Mouse (Mus musculus) stomach, embryonic 15.5 days (tissue): ENCODE measurements around the gene Lrch4. TPM values are rescaled to one million over a fixed set of nuclear protein-coding genes. Genes with fewer than 3 reads are reported as not detected.
"Not testable (repeated sequence)": the region's sequence is repeated elsewhere in the genome, so short reads cannot be mapped to it uniquely, and the experiment has no call there.

Experiments
- ATAC-seq: fragments of 200-750 bp; cut with Nextera tagmentation; 2 replicates; pipeline ENCODE4 v1.8.0; 2017; ENCODE audit warnings: low read depth, moderate number of reproducible peaks, moderate TSS enrichment; ENCODE audit not compliant: insufficient read depth, low FRiP score
- H3K27ac ChIP-seq: fragments of 300-500 bp; sonication (generic); 2 replicates; pipeline ENCODE4 v1.5.1; 2015; ENCODE audit warnings: mild to moderate bottlenecking, inconsistent platforms
- H3K27me3 ChIP-seq: fragments of 300-500 bp; sonication (generic); replicated peaks from 2 replicates; pipeline ENCODE4 v1.6.1; 2015; ENCODE audit warnings: inconsistent platforms
- H3K36me3 ChIP-seq: fragments of 300-500 bp; sonication (generic); 2 replicates; pipeline ENCODE4 v1.6.1; 2015; ENCODE audit warnings: inconsistent platforms
- H3K4me1 ChIP-seq: fragments of 300-500 bp; sonication (generic); 2 replicates; pipeline ENCODE4 v1.6.1; 2015; ENCODE audit warnings: inconsistent platforms
- H3K4me2 ChIP-seq: fragments of 300-500 bp; sonication (generic); 2 replicates; pipeline ENCODE4 v1.6.1; 2015; ENCODE audit warnings: mild to moderate bottlenecking, inconsistent platforms
- H3K4me3 ChIP-seq: fragments of 300-500 bp; sonication (generic); replicated peaks from 2 replicates; pipeline ENCODE4 v1.5.1; 2015; ENCODE audit warnings: inconsistent platforms
- H3K9ac ChIP-seq: fragments of 300-500 bp; sonication (generic); 2 replicates; pipeline ENCODE4 v1.6.1; 2015; ENCODE audit warnings: inconsistent platforms
- H3K9me3 ChIP-seq: fragments of 300-500 bp; sonication (generic); 2 replicates; pipeline ENCODE4 v1.6.1; 2016; ENCODE audit warnings: inconsistent platforms
- WGBS: fragments of 180-500 bp; shearing (Covaris S2); methylation state at CpG from one replicate; pipeline ENCODE4 v1.1.7; 2015; 5-methylcytosine and 5-hydroxymethylcytosine counted together
- polyA plus RNA-seq: library from polyadenylated mRNA; unstranded; fragments of >200 nt; fragmentation: Nextera tagmentation; extraction: Ambion mirVana; gene quantifications from 2 replicates; pipeline ENCODE4 v1.2.1, GENCODE M21; 2015

The Lrch4 gene
- polyA plus RNA-seq, 1 experiment from 2014 or later = 36.0 TPM

- 93% methylated on average over 2 of the region's 2 CpGs for WGBS
- peaks cover 38% of the 10 kb centered on the region for H3K4me1 ChIP-seq
These were observed 14.0 kb upstream of the Lrch4 start for GRCm38 (mm10) chr5:137614921-137615320.

DNA sequence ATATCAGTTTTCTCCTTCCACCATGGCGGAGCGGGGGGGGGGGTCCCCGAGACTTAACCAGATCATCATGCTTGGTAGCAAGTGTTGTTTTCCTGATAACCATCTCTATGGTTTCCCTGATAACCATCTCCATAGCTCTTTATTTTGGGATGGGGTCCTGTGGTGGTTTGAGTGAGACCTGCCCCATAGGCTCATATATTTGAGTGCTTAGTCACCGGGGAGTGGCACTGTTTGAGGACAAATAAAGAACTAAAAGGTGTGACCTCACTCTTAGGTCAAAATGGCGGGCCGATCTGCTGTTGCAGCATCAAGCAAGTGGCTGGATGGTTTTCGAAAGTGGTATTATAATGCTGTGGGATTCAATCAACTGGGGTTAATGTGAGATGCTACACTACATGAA lies 13.6 kb upstream of the Lrch4 start:
- ATAC-seq = no peak
- WGBS = 72% methylated on average over 7 of the region's 7 CpGs
- H3K36me3 ChIP-seq = no peaks in the 10 kb centered on the region

More at GRCm38 (mm10) chr5:137614921-137615320, 14.0 kb upstream of the Lrch4 start:
- not testable (repeated sequence) for H3K36me3 ChIP-seq, H3K4me3 ChIP-seq, H3K4me2 ChIP-seq, H3K27ac ChIP-seq, H3K9me3 ChIP-seq, H3K27me3 ChIP-seq, ATAC-seq, H3K9ac ChIP-seq

GRCm38 (mm10) chr5:137623937-137624530 lies 4.9 kb upstream of the Lrch4 start:
- Histone ChIP-seq H3K9me3 (no peaks in the 10 kb centered on the region), H3K4me2 (no peak overlapping the region), H3K9ac (no peak overlapping the region), H3K4me1 (peaks cover 2% of the 10 kb centered on the region; the same call in 1 of the 2 replicates), H3K27me3 (no peaks in the 10 kb centered on the region), H3K4me3 (no peak overlapping the region), H3K36me3 (no peaks in the 10 kb centered on the region), H3K27ac (no peak overlapping the region)
- 72% methylated on average over 11 of the region's 11 CpGs for WGBS
- no peak for ATAC-seq

More for the DNA sequence above, 13.6 kb upstream of the Lrch4 start:
- Histone ChIP-seq H3K4me1 (peaks cover 35% of the 10 kb centered on the region), H3K9ac (no peak overlapping the region), H3K9me3 (no peaks in the 10 kb centered on the region), H3K4me3 (no peak overlapping the region), H3K27ac (no peak overlapping the region), H3K4me2 (no peak overlapping the region), H3K27me3 (no peaks in the 10 kb centered on the region)

GRCm38 (mm10) chr5:137627991-137628390 lies 930 bp upstream of the Lrch4 start:
- peak overlapping the region; percentile 79 for H3K4me3 ChIP-seq
- peak overlapping the region; percentile 31; the same call in 1 of the 2 replicates for H3K9ac ChIP-seq
- no peaks in the 10 kb centered on the region for H3K27me3 ChIP-seq
- no peak for ATAC-seq
- peak overlapping the region; percentile 78 for H3K4me2 ChIP-seq
- H3K9me3 ChIP-seq = no peaks in the 10 kb centered on the region
- H3K27ac ChIP-seq = peak overlapping the region; percentile 93
- H3K4me1 ChIP-seq = peaks cover 31% of the 10 kb centered on the region
- 2% methylated on average over 9 of the region's 9 CpGs for WGBS
- H3K36me3 ChIP-seq = peaks cover 5% of the 10 kb centered on the region; the same call in 1 of the 2 replicates

DNA sequence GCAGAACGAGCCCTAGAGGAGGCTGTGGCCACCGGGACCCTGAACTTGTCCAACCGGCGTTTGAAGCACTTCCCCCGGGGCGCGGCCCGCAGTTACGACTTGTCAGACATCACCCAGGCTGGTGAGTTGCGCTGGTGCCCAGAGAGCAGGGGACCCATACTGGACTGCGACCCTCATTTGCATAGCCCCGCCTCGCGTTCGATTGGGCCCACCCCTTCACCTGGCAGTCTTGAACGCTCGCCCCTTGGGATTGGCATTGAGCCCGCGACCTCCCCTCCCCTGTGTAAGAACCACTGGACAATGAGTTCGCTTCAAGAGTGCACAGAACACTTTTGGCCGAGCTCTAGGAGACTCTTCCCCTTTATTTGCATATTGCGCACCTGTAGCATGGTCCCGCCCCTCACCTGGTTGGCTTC lies 393 bp downstream of the Lrch4 start:
- Histone ChIP-seq H3K36me3 (peaks cover 15% of the 10 kb centered on the region), H3K27ac (peak overlapping the region; percentile 96), H3K27me3 (no peaks in the 10 kb centered on the region), H3K4me3 (peak overlapping the region; percentile 79), H3K4me2 (peak overlapping the region; percentile 87), H3K9me3 (no peaks in the 10 kb centered on the region), H3K4me1 (peaks cover 35% of the 10 kb centered on the region), H3K9ac (peak overlapping the region; percentile 83)
- peak; percentile 20 for ATAC-seq
- under 1% methylated on average over 23 of the region's 23 CpGs for WGBS

DNA sequence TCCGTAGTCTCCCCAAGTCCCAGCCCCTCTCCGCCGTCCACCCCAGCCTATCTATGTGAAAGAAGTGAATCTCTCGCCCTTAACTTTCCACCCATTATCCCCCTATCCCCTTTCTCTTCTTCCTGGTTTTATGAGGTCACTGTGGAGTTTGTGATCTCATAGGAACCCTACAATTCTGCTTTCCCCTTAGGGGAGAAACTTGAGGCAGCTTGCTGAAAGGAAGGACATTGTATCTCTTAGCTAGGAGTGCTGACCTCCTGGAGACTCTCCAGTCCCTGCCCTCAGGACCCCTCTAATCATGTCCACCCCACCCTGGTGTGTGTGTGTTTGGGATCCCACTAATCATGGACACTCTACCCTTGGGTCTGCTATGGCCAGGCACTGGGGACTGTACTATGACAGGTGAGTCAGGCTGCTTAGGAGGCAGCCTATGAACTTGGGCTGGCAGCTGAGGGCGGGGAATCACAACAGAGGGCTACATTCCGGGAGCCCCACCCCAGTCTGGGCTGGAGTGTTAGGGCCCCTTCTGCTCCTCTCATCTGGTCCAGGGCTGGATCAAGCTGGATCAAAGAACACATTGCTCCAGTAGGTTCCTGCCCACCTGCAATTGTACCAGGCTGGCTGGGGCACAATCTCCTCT lies 1.1 kb downstream of the Lrch4 start:
- Histone ChIP-seq H3K4me2 (peak overlapping the region; percentile 87), H3K9ac (peak overlapping the region; percentile 83; the same call in 1 of the 2 replicates), H3K9me3 (no peaks in the 10 kb centered on the region), H3K27me3 (no peaks in the 10 kb centered on the region), H3K27ac (peak overlapping the region; percentile 96), H3K4me1 (peaks cover 33% of the 10 kb centered on the region), H3K4me3 (peak overlapping the region; percentile 79), H3K36me3 (peaks cover 16% of the 10 kb centered on the region)
- 10% methylated on average over 6 of the region's 6 CpGs for WGBS
- peak; percentile 11 for ATAC-seq

DNA sequence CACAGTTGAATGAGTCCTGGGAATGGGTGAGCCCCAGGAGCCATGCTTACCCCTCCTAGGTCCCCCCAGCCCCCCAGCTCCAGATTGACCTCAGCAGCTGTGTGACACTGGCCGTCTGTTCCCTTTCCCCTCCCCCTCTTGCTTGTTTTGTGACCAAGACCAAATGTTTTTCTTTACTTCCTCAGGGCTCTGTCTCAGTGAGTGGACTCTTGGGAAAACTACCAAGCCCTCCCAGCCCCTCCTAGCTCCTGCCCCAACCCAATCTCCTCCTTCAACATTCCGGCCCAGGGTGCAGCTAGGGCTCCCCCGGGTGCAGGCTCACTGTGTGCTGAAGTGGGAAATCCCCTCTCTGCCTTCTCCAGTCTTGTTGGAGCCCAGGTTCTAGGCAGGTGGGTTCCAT lies 1.7 kb downstream of the Lrch4 start:
- H3K9me3 ChIP-seq = no peaks in the 10 kb centered on the region
- peak overlapping the region; percentile 79 for H3K4me3 ChIP-seq
- H3K4me2 ChIP-seq = peak overlapping the region; percentile 87
- ATAC-seq = no peak
- WGBS = 6% methylated on average over 3 of the region's 3 CpGs
- H3K27me3 ChIP-seq = no peaks in the 10 kb centered on the region
- H3K4me1 ChIP-seq = peaks cover 33% of the 10 kb centered on the region
- peaks cover 22% of the 10 kb centered on the region for H3K36me3 ChIP-seq
- H3K9ac ChIP-seq = 0 out of 2 replicates have a peak overlapping the region, but pooled peaks have one; percentile 83
- peak overlapping the region; percentile 96 for H3K27ac ChIP-seq

DNA sequence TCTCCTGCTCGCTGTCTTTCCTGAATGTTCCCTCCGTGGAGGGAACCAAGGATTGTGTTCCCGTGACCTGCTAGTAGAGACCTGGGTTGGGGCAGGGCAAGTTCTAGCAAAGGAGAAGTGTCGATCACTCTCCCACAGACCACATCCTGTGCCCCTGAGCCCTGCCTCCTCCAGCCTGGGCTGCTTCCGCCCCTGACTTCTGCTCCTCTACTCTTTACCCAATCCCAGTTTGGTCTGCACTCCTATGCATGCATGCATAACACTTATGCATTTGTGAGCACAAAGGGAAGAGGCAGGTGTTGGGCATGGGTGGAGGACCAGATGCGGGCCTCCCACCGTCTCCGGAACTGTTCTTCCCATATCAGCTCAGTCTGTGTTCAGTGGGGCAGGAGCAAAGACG lies 2.2 kb downstream of the Lrch4 start:
- no peaks in the 10 kb centered on the region for H3K9me3 ChIP-seq
- 0 out of 2 replicates have a peak overlapping the region, but pooled peaks have one; percentile 4 for H3K9ac ChIP-seq
- no peak for ATAC-seq
- H3K36me3 ChIP-seq = peaks cover 27% of the 10 kb centered on the region
- peak overlapping the region; percentile 96 for H3K27ac ChIP-seq
- peak overlapping the region; percentile 79 for H3K4me3 ChIP-seq
- H3K4me2 ChIP-seq = peak overlapping the region; percentile 87
- WGBS = 47% methylated on average over 9 of the region's 9 CpGs
- peaks cover 33% of the 10 kb centered on the region for H3K4me1 ChIP-seq
- H3K27me3 ChIP-seq = no peaks in the 10 kb centered on the region

DNA sequence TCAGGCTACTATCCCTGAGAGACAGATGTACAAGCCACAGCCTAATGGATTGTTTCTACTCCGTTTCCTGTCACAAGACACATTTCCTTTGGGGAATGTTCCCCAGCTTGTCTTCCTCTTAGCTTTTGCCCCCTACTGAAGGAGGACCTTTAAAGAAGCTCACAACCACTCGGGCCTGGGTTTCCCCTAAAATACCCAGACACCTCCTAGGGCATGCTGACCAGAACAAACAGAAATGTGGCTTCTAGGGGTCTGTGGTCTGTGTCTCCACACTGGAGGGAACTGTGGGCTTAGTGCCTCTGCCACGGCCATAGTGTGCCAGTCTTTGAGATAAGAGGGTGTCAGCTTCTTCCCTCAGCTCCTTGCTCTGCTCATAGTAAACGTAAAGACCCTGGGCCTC lies 2.7 kb downstream of the Lrch4 start:
- no peak for ATAC-seq
- WGBS = 50% methylated on average over 4 of the region's 4 CpGs

GRCm38 (mm10) chr5:137633397-137634084 lies 4.6 kb downstream of the Lrch4 start:
- no peak overlapping the region for H3K27ac ChIP-seq
- H3K36me3 ChIP-seq = peaks cover 48% of the 10 kb centered on the region
- no peak for ATAC-seq
- no peaks in the 10 kb centered on the region for H3K9me3 ChIP-seq
- H3K4me3 ChIP-seq = no peak overlapping the region
- WGBS = 77% methylated on average over 12 of the region's 12 CpGs
- H3K27me3 ChIP-seq = no peaks in the 10 kb centered on the region
- H3K4me1 ChIP-seq = peaks cover 33% of the 10 kb centered on the region
- H3K9ac ChIP-seq = no peak overlapping the region
- no peak overlapping the region for H3K4me2 ChIP-seq

More for the DNA sequence above, 2.7 kb downstream of the Lrch4 start:
- Histone ChIP-seq H3K4me3 (peak overlapping the region; percentile 79; the same call in 1 of the 2 replicates), H3K36me3 (peaks cover 31% of the 10 kb centered on the region), H3K27ac (peak overlapping the region; percentile 96), H3K4me1 (peaks cover 33% of the 10 kb centered on the region), H3K9me3 (no peaks in the 10 kb centered on the region), H3K4me2 (peak overlapping the region; percentile 87), H3K27me3 (no peaks in the 10 kb centered on the region), H3K9ac (no peak overlapping the region)

DNA sequence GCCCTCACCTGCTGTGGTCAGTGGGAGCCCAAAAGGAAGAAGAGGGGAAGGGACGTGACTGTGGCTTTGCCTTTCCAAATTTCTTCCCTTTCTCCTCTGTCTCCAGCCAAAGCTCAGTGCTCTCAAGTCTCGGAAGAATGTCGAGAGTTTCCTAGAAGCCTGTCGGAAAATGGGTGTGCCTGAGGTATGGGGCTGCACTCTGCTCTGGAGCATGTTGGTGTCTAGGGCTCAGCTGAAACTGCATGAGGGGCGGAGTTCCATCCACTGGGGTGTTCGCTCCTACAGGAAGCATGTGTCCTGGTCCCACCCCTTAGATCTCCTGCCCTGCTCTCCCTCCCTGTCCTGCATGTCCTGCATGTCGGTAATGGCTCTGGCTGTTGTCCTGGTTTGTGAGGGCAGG lies 10.6 kb downstream of the Lrch4 start:
- no peak for ATAC-seq
- no peak overlapping the region for H3K27ac ChIP-seq
- H3K9me3 ChIP-seq = no peaks in the 10 kb centered on the region
- peaks cover 69% of the 10 kb centered on the region for H3K36me3 ChIP-seq
- H3K4me2 ChIP-seq = no peak overlapping the region
- WGBS = 74% methylated on average over 7 of the region's 7 CpGs
- H3K4me1 ChIP-seq = no peaks in the 10 kb centered on the region
- H3K4me3 ChIP-seq = no peak overlapping the region
- H3K27me3 ChIP-seq = 0 out of 2 replicates have a peak, but pooled peaks cover 10% of the 10 kb centered on the region
- H3K9ac ChIP-seq = no peak overlapping the region

- Histone ChIP-seq H3K4me3 (no peak within 1 kb of the TSS), H3K4me2 (no peak within 1 kb of the TSS), H3K4me1 (peaks cover 9% of the 10 kb centered on the region; the same call in 1 of the 2 replicates), H3K9me3 (no peaks in the 10 kb centered on the region), H3K27me3 (peaks cover 23% of the 10 kb centered on the region), H3K36me3 (peaks cover 59% of the 10 kb centered on the region), H3K9ac (no peak within 1 kb of the TSS), H3K27ac (no peak within 1 kb of the TSS)
- ATAC-seq = no peak
- 85% methylated on average over 19 of the region's 19 CpGs for WGBS
These were observed 12.1 kb downstream of the Lrch4 start, which contains the start of gene Sap25 for GRCm38 (mm10) chr5:137641054-137641453. TSS of gene Sap25 (plus strand) at chr5:137641334.
